Mouse (Mus musculus): ENCODE measurements at regions not wholly inside any gene's neighbourhood (a gene's known extent, or its start where the extent isn't known, plus 50 kb on each side); places are given as distances from the start of the nearest gene placed in this dataset.
A peak's percentile ranks its signal among the peaks of the same experiment; 100 is the strongest.

DNA sequence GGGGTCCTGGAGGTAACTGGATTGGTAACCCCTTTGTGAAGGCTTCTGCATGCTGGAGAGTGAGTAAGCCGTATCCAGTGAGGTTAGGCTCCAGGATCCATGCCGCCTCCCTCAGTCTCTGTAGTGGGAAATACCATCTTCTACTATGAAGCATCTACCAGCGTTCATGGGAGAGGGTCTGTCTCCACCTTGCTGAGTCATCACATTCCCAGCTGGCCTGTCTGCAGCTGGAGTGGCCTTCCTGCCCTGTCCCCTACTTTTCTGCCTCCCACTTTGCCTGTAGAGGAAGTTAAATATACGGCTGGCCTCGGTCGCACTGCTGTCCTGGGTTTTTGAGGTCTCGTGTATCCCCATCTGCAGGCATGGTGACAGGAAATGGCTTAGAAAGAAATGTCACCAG is 78.0 kb upstream of the Sec14l1 start:
- DNase-seq (ENCODE audit: low spot score): no peak

DNA sequence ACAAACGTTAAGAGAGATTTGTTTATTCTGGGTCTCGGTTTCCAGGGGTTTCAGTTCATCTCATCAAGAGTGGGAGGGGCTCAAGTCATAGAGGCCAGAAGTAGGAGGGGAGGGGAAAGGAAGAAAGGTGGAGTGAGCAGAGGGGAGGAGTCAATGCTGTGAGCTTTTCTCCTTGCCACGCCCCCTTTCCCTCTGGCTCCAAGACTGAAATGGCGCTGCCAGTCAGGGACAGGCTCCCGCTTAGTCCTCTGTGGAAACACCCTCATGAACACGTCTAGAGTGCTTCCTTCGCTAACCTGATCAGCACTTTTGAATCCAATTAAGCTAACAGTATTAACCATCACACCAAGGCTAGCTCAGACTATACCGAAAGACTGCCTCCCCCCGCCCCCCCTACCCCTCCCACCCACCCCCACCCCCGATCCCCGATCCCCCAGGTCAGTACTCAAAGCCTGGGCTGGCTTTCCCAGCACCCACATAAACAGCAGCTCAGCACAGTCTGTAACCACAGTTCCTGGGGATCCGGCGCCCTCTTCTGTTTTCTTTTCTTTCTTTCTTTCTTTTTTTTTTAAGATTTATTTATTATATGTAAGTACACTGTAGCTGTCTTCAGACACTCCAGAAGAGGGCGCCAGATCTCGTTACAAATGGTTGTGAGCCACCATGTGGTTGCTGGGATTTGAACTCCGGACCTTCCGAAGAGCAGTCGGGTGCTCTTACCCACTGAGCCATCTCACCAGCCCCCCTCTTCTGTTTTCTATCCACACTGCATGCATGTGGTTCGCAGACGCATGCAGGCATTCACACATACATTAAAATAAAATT is 76.5 kb upstream of the Sec14l1 start:
- no peak for DNase-seq (ENCODE audit: low spot score)

DNA sequence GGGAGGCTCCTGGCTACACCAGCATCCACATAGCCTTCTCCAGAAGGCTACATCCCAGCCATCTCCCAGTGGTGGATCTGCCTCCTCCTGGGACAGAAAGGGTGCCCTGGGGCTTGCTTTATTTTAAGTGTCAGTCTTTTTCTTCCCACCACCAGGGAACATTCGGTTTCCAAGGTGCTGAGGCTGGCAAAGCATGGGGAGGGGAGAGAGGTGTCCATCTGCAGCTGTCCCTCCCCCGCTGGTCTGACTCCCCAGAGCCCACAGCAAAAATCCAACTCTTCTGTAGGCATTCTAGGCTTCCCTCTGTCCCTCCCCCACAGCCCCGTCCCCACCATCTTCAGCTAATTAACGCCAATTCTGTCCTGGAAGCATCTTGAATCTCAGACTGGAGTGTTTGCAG is 74.1 kb upstream of the Sec14l1 start:
- no peak for DNase-seq (ENCODE audit: low spot score)

DNA sequence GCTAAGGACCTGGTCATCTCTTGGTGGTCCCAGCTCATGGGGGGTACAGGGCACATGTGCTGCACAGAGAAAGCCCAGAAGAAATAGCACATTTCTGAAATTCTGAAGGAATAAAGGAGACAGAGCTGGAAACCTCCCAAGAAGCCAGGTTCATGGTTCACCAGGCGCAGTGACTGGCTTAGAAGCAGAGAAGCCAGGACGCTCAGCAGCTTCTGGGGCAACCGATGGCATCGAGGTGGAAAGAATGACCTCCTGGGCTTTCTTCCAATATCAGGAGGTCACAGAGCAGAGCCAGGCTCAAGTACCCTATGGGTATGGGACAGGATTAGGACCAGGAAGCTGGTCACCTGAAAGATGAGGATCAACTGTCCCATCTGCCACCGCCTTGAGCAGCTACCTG is 72.6 kb upstream of the Sec14l1 start:
- DNase-seq (ENCODE audit: low spot score): no peak

DNA sequence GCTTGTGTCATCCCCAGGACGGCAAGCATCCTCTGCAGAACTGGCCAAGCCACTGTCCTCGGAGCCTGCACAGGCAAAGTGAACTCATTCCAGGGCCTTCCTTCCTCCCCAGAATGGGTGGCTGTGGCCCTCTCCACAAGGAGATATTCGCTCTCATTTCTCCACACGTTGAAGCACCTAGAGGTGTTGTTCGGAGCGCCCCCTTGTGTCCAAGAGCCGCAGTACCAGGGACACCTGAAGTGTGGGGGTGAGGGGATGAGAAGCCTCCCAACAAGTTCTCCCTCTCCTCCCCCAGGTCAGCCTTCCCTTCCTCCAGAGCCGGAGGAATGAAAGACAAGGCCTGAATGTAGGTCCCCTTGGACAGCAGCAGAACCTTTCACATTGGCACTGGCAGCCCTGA is 71.4 kb upstream of the Sec14l1 start:
- peak; percentile 15 for DNase-seq (ENCODE audit: low spot score)

DNA sequence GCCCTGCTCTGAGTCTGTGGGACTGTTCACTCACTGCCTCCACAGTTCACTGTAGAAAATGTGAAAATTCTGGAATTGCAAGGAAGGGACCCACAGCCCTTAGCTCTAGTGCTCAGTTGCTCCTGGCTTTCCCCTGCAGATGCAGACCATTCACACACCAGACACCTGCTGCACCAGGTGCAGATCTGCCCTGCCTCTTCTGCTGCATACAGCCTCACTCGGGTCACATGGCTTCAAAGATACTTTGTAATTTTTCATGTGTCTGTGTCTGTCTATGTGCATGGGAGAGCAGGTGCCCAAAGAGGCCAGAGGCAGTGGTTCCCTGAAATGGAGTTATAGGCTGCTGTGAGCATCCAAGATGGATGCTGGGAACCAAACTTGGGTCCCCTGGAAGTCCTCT is 70.2 kb upstream of the Sec14l1 start:
- no peak for DNase-seq (ENCODE audit: low spot score)

DNA sequence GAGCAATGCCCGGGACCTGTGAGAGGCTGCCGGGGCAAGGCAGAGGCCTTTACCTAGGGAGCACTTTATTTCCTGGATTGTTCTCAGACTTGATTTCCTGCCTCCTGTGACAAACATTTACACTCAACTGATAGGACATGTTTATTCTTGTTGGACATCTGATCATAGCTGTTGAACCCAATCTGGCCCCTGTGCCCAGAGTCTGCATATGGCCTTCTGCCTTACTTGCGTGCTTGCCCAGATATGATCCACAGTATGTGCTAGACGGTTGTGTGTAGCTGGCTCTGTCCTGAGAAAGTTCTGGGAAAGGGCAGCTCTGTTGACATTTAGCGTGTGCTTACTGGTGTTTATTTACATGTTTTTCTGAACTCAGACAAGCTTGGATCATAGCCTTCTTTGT is 68.3 kb upstream of the Sec14l1 start:
- DNase-seq (ENCODE audit: low spot score): no peak

DNA sequence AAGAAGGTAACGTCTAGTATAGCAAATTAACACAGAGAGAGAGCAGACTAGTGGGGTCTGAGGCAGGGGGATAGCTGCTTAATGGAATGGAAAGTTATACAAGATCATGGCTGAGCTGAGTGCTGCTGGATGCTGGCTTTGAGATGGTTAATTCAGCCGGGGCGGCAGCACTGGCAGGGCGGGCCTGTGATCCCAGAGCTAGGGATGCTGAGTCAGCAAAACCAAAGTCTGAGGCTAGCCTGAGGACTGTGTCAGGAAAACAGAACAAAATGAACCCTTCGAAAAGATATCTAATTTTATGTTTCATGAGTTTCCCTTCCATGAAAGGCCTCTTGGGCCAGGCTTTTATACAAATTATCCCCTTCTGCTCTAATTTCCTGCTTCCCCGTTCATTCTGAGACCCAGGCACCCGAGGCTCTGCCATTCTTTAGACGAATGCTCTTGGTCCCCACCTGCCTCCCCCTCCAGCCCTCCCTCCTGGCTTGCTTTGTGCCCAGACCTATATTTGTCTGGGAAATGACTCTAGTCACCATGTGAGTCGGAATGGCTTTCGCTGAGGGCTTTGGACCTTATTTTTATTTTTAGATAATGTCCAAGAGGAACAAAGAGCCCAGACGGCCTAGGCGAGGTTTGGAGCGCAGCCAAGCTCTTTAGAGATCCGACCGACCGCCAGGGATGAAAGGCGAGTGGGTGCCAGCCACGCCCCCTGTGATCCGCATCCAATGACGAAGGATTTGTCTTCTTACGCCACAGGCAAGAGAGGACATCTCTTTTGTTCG is 67.6 kb upstream of the Sec14l1 start:
- peak; percentile 26 for DNase-seq (ENCODE audit: low spot score)

DNA sequence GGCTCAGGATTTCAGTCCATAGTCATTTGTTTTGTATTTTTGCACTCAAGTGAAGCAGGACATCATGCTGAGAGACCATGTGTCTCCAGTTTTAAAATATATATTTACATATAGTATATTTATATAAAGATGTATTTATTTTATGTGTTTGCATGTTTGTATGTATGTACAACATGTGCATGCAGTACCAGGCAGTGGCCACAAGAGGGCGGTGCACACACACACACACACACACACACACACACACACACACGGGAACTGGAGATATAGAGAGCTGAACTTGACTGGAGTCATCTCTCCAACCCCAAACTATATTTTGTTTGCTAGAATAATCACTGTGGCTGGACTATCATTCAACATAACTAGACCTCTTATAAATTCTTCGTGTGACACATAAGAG is 66.1 kb upstream of the Sec14l1 start:
- DNase-seq (ENCODE audit: low spot score): no peak

DNA sequence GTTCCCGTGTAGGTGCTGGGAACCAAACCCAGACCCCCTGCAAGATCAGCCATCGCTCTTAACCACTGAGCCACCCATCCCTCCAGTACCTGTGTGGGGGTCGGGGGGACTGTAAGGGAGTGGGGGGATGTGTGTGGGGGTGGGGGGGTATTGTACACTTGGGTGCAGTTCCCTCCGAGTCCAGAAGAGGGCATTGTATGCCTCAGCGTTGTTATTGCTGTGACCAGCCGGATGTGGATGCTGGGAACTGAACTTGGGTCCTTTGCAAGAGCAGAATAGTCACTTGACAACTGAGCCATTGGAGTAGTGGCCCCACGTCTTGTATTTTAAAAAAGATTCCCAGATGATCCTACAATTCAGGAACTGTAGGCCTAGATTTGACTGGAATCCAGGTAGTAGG is 64.2 kb upstream of the Sec14l1 start:
- no peak for DNase-seq (ENCODE audit: low spot score)

DNA sequence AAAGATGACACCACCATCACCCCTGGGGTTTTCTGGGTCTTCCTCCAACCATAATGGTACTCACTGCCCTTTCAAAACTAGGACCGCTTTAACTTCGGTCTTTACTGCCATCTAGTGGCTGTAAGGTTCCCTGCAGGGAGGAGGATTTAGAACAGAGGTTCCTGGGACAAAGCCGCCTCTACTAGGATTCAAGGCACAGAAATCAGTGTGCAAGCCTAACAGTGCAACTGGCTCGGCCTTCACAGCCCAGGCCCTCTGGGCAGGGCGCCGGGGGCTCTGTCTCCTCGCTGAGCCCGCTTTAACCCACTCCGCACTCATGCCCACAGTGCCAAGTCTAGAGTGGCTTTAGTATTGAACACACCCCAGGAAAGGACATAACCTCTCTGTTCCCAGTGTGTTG is 58.0 kb upstream of the Sec14l1 start:
- DNase-seq (ENCODE audit: low spot score): no peak

DNA sequence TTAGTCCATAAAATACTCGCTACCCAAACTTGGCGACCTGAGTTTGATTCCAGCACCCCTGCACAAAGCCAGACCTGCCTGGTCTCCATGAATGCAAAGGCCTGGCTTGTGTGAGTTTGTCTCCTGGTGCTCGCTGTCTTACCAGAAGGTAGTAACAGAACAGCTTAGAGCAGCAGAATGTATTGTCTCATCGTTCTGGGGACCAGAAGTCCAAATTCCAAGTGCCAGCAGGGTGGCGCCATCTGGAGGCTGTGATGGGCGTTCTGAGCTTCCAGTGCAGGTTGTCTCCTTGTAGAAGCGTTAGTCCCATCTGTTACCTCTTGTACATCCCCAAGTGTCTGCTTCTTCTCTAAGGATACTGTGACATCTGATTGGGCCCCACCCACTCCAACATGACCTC is 57.5 kb upstream of the Sec14l1 start:
- DNase-seq (ENCODE audit: low spot score): no peak

DNA sequence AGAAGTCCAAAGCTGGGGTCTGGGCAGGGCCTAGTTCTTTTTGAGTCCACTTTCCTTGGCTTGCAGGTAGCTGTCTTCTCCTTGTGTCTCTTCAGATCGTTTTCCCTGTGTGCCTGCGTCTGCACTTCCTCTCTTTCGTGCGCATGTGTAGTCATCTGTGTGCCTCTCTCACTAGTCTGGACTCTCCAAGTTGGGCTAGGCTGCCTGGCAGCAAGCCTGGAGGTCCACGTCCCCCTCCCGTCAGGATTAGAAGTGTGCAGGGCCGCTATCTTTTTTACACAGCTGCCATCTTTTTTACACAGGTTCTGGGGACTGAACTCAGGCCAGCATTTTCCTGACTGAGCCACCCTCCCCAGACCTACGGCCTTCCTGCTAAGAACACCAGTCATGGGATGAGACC is 55.8 kb upstream of the Sec14l1 start:
- DNase-seq (ENCODE audit: low spot score): no peak

DNA sequence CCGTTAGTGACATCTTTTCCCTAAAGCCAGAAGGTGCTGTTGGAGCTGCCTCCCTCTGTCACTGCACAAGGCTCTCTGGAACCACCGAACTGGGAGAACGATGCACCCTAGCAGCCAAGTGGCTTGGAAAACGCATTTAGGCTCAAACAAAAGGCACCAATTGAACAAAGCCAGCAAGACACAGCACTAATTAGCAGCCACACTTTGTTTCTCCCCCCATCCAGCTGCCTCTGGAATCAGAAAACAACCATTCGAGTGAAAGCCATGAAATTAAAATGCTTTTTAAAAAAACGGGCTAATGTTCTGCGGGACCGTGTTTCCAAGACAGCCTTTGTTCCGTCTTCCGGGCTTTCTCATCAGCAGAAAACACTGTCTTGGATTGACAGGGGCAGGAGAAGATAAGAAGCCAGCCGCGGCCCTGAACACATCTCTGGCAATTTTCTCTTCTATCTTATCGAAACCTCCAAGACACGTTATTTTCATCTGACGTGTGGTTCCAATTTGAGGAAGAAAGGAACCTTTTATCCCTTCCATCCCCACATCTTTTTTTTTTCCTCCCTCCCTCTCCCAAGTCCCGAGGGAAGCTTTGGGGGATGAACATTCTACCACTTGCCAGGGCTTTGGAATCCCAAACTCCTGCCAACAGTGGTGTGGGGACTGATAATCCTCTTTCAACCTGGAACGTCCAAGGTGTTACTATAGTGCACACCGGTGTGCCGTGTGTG is 54.8 kb upstream of the Sec14l1 start:
- no peak for DNase-seq (ENCODE audit: low spot score)

DNA sequence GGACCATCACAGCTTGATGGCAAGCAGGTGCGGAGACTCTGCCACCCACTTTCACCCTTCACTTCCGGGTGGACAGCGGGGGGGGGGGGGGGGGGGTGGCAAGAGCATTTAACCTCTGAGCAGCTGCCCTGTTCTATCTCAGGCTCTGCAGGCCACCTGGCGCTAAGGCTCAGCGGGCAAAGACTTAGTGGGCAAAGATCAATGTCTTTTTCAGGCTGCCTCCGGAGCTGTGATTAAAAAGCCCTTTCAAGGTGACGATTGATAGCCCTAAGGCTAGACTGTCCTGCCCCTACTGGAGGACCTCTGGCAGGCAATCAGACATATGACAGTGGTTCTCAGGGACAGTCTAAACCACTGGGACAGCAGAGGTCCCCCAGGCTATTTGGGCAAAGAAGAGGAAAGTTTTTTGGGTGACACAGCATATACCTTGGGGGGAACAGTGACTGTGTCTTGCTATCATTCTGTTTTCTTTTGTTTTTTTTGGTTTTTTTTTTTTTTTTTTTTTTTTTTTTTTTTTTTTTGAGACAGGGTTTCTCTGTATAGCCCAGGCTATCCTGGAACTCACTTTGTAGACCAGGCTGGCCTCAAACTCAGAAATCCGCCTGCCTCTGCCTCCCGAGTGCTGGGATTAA is 54.1 kb upstream of the Sec14l1 start:
- DNase-seq (ENCODE audit: low spot score): no peak

DNA sequence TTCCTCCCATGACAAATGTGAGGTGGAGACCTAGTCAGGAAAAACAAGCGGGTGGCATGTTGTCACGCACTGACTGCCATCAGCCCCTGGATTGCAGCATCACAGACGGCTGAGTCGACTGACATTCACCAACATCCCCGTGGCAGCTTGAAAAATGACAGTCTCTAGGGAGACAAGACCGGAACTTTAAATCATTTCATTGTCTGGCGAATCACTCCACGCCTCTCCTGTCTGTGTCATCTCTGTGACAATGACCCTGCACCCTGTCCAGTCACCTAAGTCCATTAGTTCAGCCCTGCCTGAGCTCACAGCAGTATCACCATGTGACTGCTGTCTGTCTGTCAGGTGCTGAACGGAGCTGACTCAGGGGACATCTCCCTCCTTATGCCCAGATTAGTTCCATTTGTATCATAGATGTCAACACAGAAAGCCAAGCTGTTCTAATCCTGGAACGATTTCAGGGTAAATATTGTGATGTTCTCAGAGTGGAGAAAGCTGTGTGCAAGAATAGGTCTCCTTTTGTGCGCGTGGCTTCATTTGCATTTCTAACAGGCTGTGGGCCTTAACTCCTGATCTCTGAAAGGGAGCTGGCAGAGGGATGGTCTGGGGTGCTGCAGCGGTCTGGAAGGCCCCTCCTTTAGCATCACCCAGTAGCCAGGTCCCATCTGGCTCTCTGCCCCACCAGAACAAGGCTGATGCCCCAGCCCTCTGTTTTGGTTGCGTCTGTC is 52.0 kb upstream of the Sec14l1 start:
- DNase-seq (ENCODE audit: low spot score): no peak

Measured in ovary, adult 18-20 months (tissue).